Mouse (Mus musculus) frontal cortex, postnatal 10 days (tissue): ENCODE measurements around the gene Olfr494.

Source experiments
- DNase-seq, 2 experiments: peaks; one replicate each; pipeline ENCODE4 v3.0.0; 2022; ENCODE audit warnings: low spot score in 2 of 2, mixed read lengths in 1 of 2

Olfr494 gene

GRCm38 (mm10) chr7:108365035-108365434 lies at the start of gene Olfr494:
Gene Olfr494 (plus strand): TSS chr7:108365335.
- no peak for DNase-seq

GRCm38 (mm10) chr7:108323574-108323973 lies 41.6 kb upstream of the Olfr494 start, which contains the start of gene Olfr492:
Gene Olfr492 (minus strand): TSS chr7:108323674.
- DNase-seq = no peak

GRCm38 (mm10) chr7:108346879-108347278 lies 18.3 kb upstream of the Olfr494 start, which contains the start of gene Olfr493:
Gene Olfr493 (minus strand): TSS chr7:108346979.
- DNase-seq = no peak

GRCm38 (mm10) chr7:108392867-108393266 lies 27.7 kb downstream of the Olfr494 start, which contains the start of gene Olfr495:
Gene Olfr495 (plus strand): TSS chr7:108393167.
- no peak for DNase-seq
